Mouse (Mus musculus) brain, embryonic 14.5 days (tissue): ENCODE results near the gene Nlgn3. TPM values are rescaled to one million over a fixed set of nuclear protein-coding genes. Genes with fewer than 3 reads are reported as not detected.
A peak's percentile ranks its signal among the peaks of the same experiment; 100 is the strongest.

Experiments used
- DNase-seq: peaks from one replicate; pipeline ENCODE4 v3.0.0-alpha.2; 2011; ENCODE audit warnings: low read depth
- CTCF ChIP-seq: fragments of 200-500 bp; IDR thresholded peaks from 2 replicates; pipeline ENCODE4 v1.5.1; 2012; ENCODE audit warnings: inconsistent platforms, mild to moderate bottlenecking, moderate library complexity, borderline replicate concordance; ENCODE audit not compliant: insufficient read depth, insufficient read length; ENCODE audit errors: extremely low read depth
- POLR2A ChIP-seq: fragments of 200-500 bp; IDR thresholded peaks from 2 replicates; pipeline ENCODE4 v1.6.1; 2012; ENCODE audit warnings: mild to moderate bottlenecking, inconsistent platforms, borderline replicate concordance; ENCODE audit not compliant: poor library complexity, insufficient read depth, insufficient read length, severe bottlenecking; ENCODE audit errors: extremely low read depth
- polyA plus RNA-seq: library from polyadenylated mRNA; depleted of rRNA; stranded (reverse); fragments of >200 nt; gene quantifications from 2 replicates; pipeline ENCODE4 v1.2.3, GENCODE M21; 2012

Gene Nlgn3
- polyA plus RNA-seq, 1 experiment = 54.4 TPM

DNA sequence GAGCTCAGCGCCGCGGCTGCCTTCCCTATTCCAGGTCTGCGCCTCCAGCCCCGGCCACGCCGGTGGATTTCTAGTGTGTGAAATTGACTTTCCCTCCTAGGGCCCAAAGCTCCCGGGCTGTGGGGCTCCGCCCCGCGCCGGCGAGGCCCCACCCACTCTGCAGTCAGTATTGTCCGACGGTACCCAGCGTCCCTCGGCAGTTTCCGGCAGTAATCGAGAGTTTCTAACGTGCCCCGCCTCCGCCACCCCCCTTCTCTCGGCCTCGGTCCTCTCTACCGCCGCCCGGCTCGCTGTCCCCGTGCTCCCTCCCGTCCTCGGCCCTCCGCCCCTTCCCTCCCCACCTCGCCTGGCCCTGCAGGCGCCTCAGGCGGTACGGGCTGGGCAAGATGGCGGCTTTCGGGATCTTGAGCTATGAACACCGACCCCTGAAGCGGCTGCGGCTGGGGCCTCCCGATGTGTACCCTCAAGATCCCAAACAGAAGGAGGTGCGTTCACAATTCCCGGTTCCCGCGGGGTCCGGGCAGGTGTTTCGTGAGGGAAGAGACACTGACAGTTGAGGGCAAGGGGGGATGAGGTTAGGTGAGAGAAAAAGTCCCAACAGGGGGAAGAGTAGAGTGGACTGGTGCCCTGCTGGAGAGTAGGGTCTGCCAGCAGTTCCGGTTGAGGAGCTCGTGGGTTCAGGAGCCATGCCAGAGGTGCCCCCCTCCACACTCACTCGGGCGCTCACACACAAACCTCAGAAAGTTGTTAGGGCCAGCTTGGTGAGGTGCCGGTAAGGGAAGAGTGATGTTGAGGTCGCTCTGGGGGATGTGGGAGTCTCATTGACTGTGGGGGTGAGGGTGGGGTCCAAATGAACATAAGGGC is 24.9 kb upstream of the Nlgn3 start, which contains the start of gene Med12:
TSS of gene Med12 (plus strand) at position 156 of the 864 bp plus-strand sequence.
- TF ChIP-seq POLR2A (0 out of 2 replicates have a peak, but pooled peaks have one; percentile 7), CTCF (no peak)

GRCm38 (mm10) chrX:101282813-101283212 is 16.2 kb upstream of the Nlgn3 start:
- TF ChIP-seq CTCF (no peak), POLR2A (no peak)
- no peak for DNase-seq

More for the DNA sequence above, 24.9 kb upstream of the Nlgn3 start, which contains the start of gene Med12:
- peak; percentile 96 for DNase-seq

- peak; percentile 68 for DNase-seq
Measured at GRCm38 (mm10) chrX:101285534-101285933, 13.4 kb upstream of the Nlgn3 start.

GRCm38 (mm10) chrX:101285953-101286670 is 12.9 kb upstream of the Nlgn3 start:
- TF ChIP-seq POLR2A (no peak), CTCF (no peak)
- DNase-seq = no peak

More at GRCm38 (mm10) chrX:101285534-101285933, 13.4 kb upstream of the Nlgn3 start:
- TF ChIP-seq POLR2A (no peak), CTCF (peak; percentile 76)

- TF ChIP-seq POLR2A = no peak
- no peak for TF ChIP-seq CTCF
- no peak for DNase-seq
Measured at GRCm38 (mm10) chrX:101287543-101287942, 11.4 kb upstream of the Nlgn3 start.

DNA sequence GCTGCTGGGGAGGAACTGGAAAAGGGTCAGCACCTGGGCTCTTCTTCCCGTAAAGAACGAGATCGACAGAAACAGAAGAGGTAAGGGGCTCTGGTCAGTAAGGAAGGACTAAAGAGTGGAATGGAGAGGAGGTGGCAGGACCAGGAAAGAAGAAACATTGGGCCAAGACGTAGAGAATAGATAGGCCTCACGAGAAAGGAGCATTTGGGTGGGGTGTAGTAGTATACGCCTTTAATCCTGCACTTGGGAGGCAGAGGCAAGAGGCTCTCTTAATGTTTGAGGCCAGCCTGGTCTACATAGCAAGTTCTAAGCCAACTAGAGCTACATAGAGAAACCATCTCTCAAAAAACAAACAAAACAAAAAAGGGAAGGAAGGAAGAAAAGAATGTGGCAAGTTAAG is 10.5 kb upstream of the Nlgn3 start:
- DNase-seq = no peak
- TF ChIP-seq CTCF (no peak), POLR2A (no peak)

- no peak for TF ChIP-seq CTCF
- no peak for TF ChIP-seq POLR2A
Measured at GRCm38 (mm10) chrX:101289037-101289436, 9.9 kb upstream of the Nlgn3 start.

DNA sequence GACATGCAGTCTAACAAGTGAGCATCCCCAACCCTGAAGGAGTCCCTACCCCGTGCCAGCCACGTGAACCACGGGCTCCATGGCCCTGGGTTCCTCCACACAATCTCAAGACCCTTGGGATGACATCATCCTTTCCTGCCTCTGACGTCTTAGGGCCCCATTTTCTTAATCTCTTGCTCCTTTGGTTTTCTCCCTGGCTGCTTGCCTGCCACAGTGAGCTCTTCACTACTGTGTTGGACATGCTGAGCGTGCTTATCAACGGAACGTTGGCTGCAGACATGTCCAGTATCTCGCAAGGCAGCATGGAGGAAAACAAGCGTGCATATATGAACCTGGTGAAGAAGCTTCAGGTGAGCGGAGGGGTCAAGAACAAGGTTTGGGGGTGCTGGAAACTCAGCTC is 8.9 kb upstream of the Nlgn3 start:
- TF ChIP-seq POLR2A = no peak
- TF ChIP-seq CTCF = no peak
- no peak for DNase-seq

More at GRCm38 (mm10) chrX:101289037-101289436, 9.9 kb upstream of the Nlgn3 start:
- DNase-seq = no peak

DNA sequence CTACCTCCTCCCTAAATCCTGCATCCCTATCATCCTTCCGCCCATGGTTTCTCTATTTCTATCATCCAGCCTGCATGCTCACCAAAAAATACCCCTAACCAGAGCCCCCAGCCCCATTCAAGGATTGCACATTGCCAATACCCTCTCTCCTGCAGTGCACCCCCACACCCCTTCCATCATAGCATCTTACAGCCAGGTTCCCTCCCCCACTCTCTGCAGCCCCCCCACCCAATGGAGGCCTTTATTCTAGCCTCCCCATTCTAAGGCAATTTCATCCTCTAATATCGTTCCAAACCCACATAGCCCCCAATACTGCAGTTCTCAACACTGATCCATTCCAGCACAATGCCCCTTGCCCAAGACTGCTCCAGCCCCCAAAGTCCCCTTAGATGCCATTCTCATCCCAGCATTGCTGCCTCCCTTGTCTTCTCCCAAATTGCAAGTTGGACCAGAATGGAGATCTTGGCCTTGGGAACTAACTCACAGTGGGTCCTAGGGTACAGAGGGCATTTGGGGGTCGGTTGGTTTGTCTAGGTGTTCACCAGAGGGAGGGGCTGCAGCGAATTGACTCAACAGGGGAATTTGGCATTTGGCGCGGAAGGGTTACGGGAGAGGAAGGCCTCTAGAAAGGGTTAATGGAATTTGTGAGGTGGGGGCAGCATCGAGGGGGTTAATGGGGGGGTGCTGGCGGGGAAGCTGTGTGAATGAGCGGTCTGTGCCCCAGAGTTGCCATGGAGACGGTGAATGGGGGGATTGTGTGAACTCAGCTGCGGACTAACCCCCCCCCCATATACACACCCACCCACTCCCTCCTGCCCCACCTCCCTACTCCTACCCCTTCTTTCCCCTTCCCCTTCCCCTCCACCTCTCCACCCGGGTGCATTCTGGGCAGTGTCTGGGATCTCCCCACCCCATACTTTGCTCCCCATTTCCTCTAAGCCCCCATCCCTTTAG is 782 bp downstream of the Nlgn3 start:
- peak; percentile 93 for DNase-seq
- no peak for TF ChIP-seq CTCF
- no peak for TF ChIP-seq POLR2A

DNA sequence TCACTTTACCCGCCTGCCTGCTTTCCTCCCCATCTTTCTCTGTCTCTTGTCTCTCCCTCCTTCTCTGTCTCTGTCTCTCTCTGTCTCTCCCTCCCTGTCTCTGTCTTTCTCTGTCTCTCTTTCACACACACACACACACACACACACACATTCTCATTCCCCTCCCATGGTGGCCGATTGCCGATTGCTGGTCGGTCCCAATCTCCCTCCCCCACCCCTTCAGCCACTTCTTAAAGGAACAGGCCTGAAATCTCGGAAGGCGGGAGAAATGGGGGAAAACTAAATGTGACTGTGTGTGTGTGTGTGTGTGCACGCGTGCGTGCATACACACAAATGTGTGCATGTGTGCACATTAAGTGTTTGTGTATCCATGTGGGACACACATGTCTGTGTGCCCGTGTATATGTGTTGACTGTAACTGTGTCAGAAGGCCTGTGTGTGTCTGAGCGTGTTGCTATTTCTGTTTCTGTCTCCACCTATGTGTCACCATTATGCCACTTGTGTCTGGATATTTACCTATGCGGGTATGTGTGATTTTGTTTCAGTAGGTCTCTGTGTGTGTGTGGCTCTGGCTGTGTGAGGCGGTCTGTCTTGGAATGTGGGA is 1.6 kb downstream of the Nlgn3 start:
- TF ChIP-seq POLR2A (no peak), CTCF (no peak)
- DNase-seq = peak; percentile 85

DNA sequence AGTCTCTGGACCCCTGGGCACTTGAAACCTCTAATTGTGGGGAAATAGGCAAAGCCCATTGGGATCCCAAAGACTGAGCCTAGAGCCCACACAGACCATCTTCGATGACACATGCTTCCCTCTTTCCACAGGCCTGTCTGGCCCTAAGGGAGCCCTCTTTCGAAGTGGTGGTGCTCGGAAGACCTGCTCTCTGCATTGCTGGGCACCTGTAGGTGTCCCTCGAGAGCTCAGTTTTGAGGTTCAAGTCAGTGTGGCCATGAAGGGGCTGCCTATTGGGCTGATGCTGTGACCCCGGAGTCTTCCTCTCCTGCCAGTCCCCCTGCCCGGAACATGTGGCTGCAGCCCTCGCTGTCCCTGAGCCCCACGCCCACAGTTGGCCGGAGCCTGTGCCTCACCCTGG is 2.7 kb downstream of the Nlgn3 start:
- DNase-seq = peak; percentile 11
- TF ChIP-seq CTCF = no peak
- TF ChIP-seq POLR2A = no peak

DNA sequence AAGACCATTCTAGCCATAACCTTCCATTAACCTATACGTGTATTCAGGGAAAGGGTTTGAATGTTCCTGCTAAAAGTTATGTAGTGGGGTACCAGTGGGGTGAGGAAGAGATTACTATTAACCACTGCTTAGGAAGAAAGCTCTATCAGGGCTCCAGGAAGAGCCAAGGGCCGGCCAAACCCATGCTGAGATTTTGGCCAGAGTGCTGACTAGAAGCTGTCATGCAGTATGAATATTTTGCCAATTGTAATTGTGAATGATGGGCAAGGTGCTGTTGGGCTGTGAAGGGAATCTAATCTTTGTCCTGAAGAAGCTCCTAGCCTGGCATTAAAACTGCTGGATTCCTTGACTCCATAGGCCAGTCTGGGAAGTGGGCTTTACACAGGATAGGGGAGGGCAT is 5.7 kb downstream of the Nlgn3 start:
- DNase-seq = no peak
- no peak for TF ChIP-seq CTCF
- TF ChIP-seq POLR2A = no peak

- TF ChIP-seq CTCF = no peak
- TF ChIP-seq POLR2A = no peak
- no peak for DNase-seq
Measured at GRCm38 (mm10) chrX:101309299-101309698, 10.3 kb downstream of the Nlgn3 start.
